Mouse (Mus musculus) embryonic facial prominence, embryonic 10.5 days (tissue): ENCODE measurements at regions not wholly inside any gene's neighbourhood (a gene's known extent, or its start where the extent isn't known, plus 50 kb on each side); places are given as distances from the start of the nearest gene placed in this dataset.

Source experiments
- DNase-seq: peaks from one replicate; pipeline ENCODE4 v3.0.0-alpha.2; 2017; ENCODE audit warnings: low spot score
- H3K27ac ChIP-seq: fragments of 300-500 bp; sonication (generic); replicated peaks from 2 replicates; pipeline ENCODE4 v1.5.1; 2016; ENCODE audit warnings: mild to moderate bottlenecking
- H3K27me3 ChIP-seq: fragments of 300-500 bp; sonication (generic); replicated peaks from 2 replicates; pipeline ENCODE4 v1.6.1; 2016; ENCODE audit warnings: low read depth, mild to moderate bottlenecking; ENCODE audit not compliant: poor library complexity, severe bottlenecking
- H3K36me3 ChIP-seq: fragments of 300-500 bp; sonication (generic); replicated peaks from 2 replicates; pipeline ENCODE4 v1.6.1; 2016; ENCODE audit warnings: mild to moderate bottlenecking, moderate library complexity
- H3K4me1 ChIP-seq: fragments of 300-500 bp; sonication (generic); 2 replicates; pipeline ENCODE4 v1.6.1; 2016
- H3K4me3 ChIP-seq: fragments of 300-500 bp; sonication (generic); 2 replicates; pipeline ENCODE4 v1.5.1; 2016; ENCODE audit warnings: mild to moderate bottlenecking, moderate library complexity
- H3K9me3 ChIP-seq: fragments of 300-500 bp; sonication (generic); 2 replicates; pipeline ENCODE4 v1.6.1; 2016; ENCODE audit warnings: mild to moderate bottlenecking
- WGBS: fragments of 180-500 bp; shearing (Covaris S2); methylation state at CpG from one replicate; pipeline ENCODE4 v1.1.7; 2016; 5-methylcytosine and 5-hydroxymethylcytosine counted together

- Histone ChIP-seq H3K27me3 (no peaks in the 10 kb centered on the region), H3K4me1 (peaks cover 16% of the 10 kb centered on the region), H3K9me3 (0 out of 2 replicates have a peak, but pooled peaks cover 7% of the 10 kb centered on the region), H3K36me3 (no peaks in the 10 kb centered on the region), H3K4me3 (no peak overlapping the region), H3K27ac (no peak overlapping the region; the same call in 1 of the 2 replicates)
- 89% methylated on average over 7 of the region's 7 CpGs for WGBS
- no peak for DNase-seq
These were observed 153.4 kb downstream of the Adamts15 start for GRCm38 (mm10) chr9:30768665-30769434.

GRCm38 (mm10) chr9:30766701-30767100 lies 155.6 kb downstream of the Adamts15 start:
- Histone ChIP-seq H3K4me1 (peaks cover 21% of the 10 kb centered on the region), H3K9me3 (peaks cover 2% of the 10 kb centered on the region; the same call in 1 of the 2 replicates), H3K27me3 (no peaks in the 10 kb centered on the region), H3K36me3 (no peaks in the 10 kb centered on the region), H3K27ac (no peak overlapping the region), H3K4me3 (no peak overlapping the region)
- DNase-seq = no peak
- 89% methylated on average over 6 of the region's 6 CpGs for WGBS

GRCm38 (mm10) chr9:30766171-30766570 lies 156.1 kb downstream of the Adamts15 start:
- H3K4me1 ChIP-seq = peaks cover 18% of the 10 kb centered on the region
- 58% methylated on average over 3 of the region's 3 CpGs for WGBS
- DNase-seq = no peak
- H3K27me3 ChIP-seq = no peaks in the 10 kb centered on the region
- no peak overlapping the region for H3K27ac ChIP-seq
- no peaks in the 10 kb centered on the region for H3K36me3 ChIP-seq
- peaks cover 2% of the 10 kb centered on the region; the same call in 1 of the 2 replicates for H3K9me3 ChIP-seq
- H3K4me3 ChIP-seq = no peak overlapping the region

- no peak overlapping the region for H3K4me3 ChIP-seq
- peaks cover 18% of the 10 kb centered on the region for H3K4me1 ChIP-seq
- no peaks in the 10 kb centered on the region for H3K36me3 ChIP-seq
- H3K9me3 ChIP-seq = peaks cover 2% of the 10 kb centered on the region; the same call in 1 of the 2 replicates
- DNase-seq = no peak
- peak overlapping the region; percentile 26; the same call in 1 of the 2 replicates for H3K27ac ChIP-seq
- H3K27me3 ChIP-seq = no peaks in the 10 kb centered on the region
- WGBS = 75% methylated on average over 7 of the region's 7 CpGs
These were observed 157.2 kb downstream of the Adamts15 start for GRCm38 (mm10) chr9:30765017-30765569.

GRCm38 (mm10) chr9:30762913-30763312 lies 159.3 kb downstream of the Adamts15 start:
- WGBS = 48% methylated on average over 1 of the region's 1 CpGs
- Histone ChIP-seq H3K27ac (0 out of 2 replicates have a peak overlapping the region, but pooled peaks have one; percentile 4), H3K9me3 (peaks cover 2% of the 10 kb centered on the region; the same call in 1 of the 2 replicates), H3K4me3 (no peak overlapping the region), H3K36me3 (no peaks in the 10 kb centered on the region), H3K27me3 (no peaks in the 10 kb centered on the region), H3K4me1 (peaks cover 15% of the 10 kb centered on the region)
- peak; percentile 43 for DNase-seq

GRCm38 (mm10) chr9:30758121-30758520 lies 164.1 kb downstream of the Adamts15 start:
- no peak overlapping the region for H3K27ac ChIP-seq
- WGBS = 93% methylated on average over 3 of the region's 3 CpGs
- no peaks in the 10 kb centered on the region for H3K36me3 ChIP-seq
- peaks cover 4% of the 10 kb centered on the region for H3K4me1 ChIP-seq
- H3K9me3 ChIP-seq = no peaks in the 10 kb centered on the region
- no peaks in the 10 kb centered on the region for H3K27me3 ChIP-seq
- no peak for DNase-seq
- H3K4me3 ChIP-seq = no peak overlapping the region

- 92% methylated on average over 8 of the region's 8 CpGs for WGBS
- no peak for DNase-seq
- no peaks in the 10 kb centered on the region for H3K4me1 ChIP-seq
These were observed 164.8 kb downstream of the Adamts15 start for GRCm38 (mm10) chr9:30757406-30757805.

GRCm38 (mm10) chr9:30756796-30757195 lies 165.5 kb downstream of the Adamts15 start:
- no peaks in the 10 kb centered on the region for H3K27me3 ChIP-seq
- H3K27ac ChIP-seq = no peak overlapping the region
- no peak for DNase-seq
- H3K4me3 ChIP-seq = no peak overlapping the region
- 95% methylated on average over 4 of the region's 4 CpGs for WGBS
- H3K4me1 ChIP-seq = no peaks in the 10 kb centered on the region
- H3K9me3 ChIP-seq = no peaks in the 10 kb centered on the region
- H3K36me3 ChIP-seq = no peaks in the 10 kb centered on the region

More at GRCm38 (mm10) chr9:30757406-30757805, 164.8 kb downstream of the Adamts15 start:
- no peaks in the 10 kb centered on the region for H3K9me3 ChIP-seq
- H3K27me3 ChIP-seq = no peaks in the 10 kb centered on the region
- H3K27ac ChIP-seq = no peak overlapping the region
- H3K36me3 ChIP-seq = no peaks in the 10 kb centered on the region
- H3K4me3 ChIP-seq = no peak overlapping the region

GRCm38 (mm10) chr9:30755586-30755985 lies 166.7 kb downstream of the Adamts15 start:
- WGBS = 86% methylated on average over 1 of the region's 1 CpGs
- H3K4me3 ChIP-seq = no peak overlapping the region
- H3K27me3 ChIP-seq = no peaks in the 10 kb centered on the region
- no peaks in the 10 kb centered on the region for H3K4me1 ChIP-seq
- H3K9me3 ChIP-seq = no peaks in the 10 kb centered on the region
- no peak for DNase-seq
- H3K27ac ChIP-seq = no peak overlapping the region
- H3K36me3 ChIP-seq = no peaks in the 10 kb centered on the region

- no peak for DNase-seq
- Histone ChIP-seq H3K36me3 (no peaks in the 10 kb centered on the region), H3K27ac (no peak overlapping the region), H3K4me1 (no peaks in the 10 kb centered on the region), H3K9me3 (no peaks in the 10 kb centered on the region), H3K4me3 (no peak overlapping the region), H3K27me3 (no peaks in the 10 kb centered on the region)
- WGBS = 89% methylated on average over 5 of the region's 5 CpGs
These were observed 167.4 kb downstream of the Adamts15 start for GRCm38 (mm10) chr9:30754826-30755225.

- peak overlapping the region; percentile 81 for H3K27ac ChIP-seq
- WGBS = 17% methylated on average over 9 of the region's 9 CpGs
- no peaks in the 10 kb centered on the region for H3K27me3 ChIP-seq
- no peaks in the 10 kb centered on the region for H3K9me3 ChIP-seq
- DNase-seq = peak; percentile 57
- H3K36me3 ChIP-seq = no peaks in the 10 kb centered on the region
- H3K4me3 ChIP-seq = no peak overlapping the region
- H3K4me1 ChIP-seq = peaks cover 54% of the 10 kb centered on the region
These were observed 178.8 kb downstream of the Adamts15 start for GRCm38 (mm10) chr9:30743471-30743870.

GRCm38 (mm10) chr9:30742471-30743098 lies 179.7 kb downstream of the Adamts15 start:
- peak; percentile 35 for DNase-seq
- no peaks in the 10 kb centered on the region for H3K36me3 ChIP-seq
- H3K9me3 ChIP-seq = no peaks in the 10 kb centered on the region
- H3K4me3 ChIP-seq = no peak overlapping the region
- H3K27ac ChIP-seq = peak overlapping the region; percentile 81
- H3K4me1 ChIP-seq = peaks cover 51% of the 10 kb centered on the region
- H3K27me3 ChIP-seq = no peaks in the 10 kb centered on the region
- WGBS = 57% methylated on average over 8 of the region's 8 CpGs
